Mouse (Mus musculus) frontal cortex, postnatal 14 days (tissue): ENCODE data around the gene Neurl1b.

Experiments used
- DNase-seq, 2 experiments: peaks; one replicate each; pipeline ENCODE4 v3.0.0; 2022; ENCODE audit warnings: low spot score in 2 of 2

The Neurl1b gene

GRCm38 (mm10) chr17:26396765-26397164 is 17.9 kb upstream of the Neurl1b start:
- DNase-seq: no peak

GRCm38 (mm10) chr17:26397339-26397738 is 17.3 kb upstream of the Neurl1b start:
- DNase-seq: peak; percentile 50 to 63

- no peak for DNase-seq
Measured at GRCm38 (mm10) chr17:26405340-26406100, 9.1 kb upstream of the Neurl1b start.

GRCm38 (mm10) chr17:26412967-26413366 is 1.7 kb upstream of the Neurl1b start:
- DNase-seq: no peak

GRCm38 (mm10) chr17:26414184-26414522 is 476 bp upstream of the Neurl1b start:
- no peak for DNase-seq

- no peak for DNase-seq
Measured at GRCm38 (mm10) chr17:26415355-26415865, 781 bp downstream of the Neurl1b start.

GRCm38 (mm10) chr17:26416141-26416540 is 1.5 kb downstream of the Neurl1b start:
- no peak for DNase-seq

GRCm38 (mm10) chr17:26417770-26418421 is 3.3 kb downstream of the Neurl1b start:
- no peak for DNase-seq

GRCm38 (mm10) chr17:26420491-26421247 is 6.0 kb downstream of the Neurl1b start:
- DNase-seq: no peak

- no peak for DNase-seq
Measured at GRCm38 (mm10) chr17:26421561-26421960, 6.9 kb downstream of the Neurl1b start.

GRCm38 (mm10) chr17:26422390-26422789 is 7.8 kb downstream of the Neurl1b start:
- no peak for DNase-seq

GRCm38 (mm10) chr17:26423967-26424641 is 9.5 kb downstream of the Neurl1b start:
- no peak for DNase-seq

- no peak for DNase-seq
Measured at GRCm38 (mm10) chr17:26424973-26425735, 10.5 kb downstream of the Neurl1b start.

- no peak for DNase-seq
Measured at GRCm38 (mm10) chr17:26433295-26433694, 18.7 kb downstream of the Neurl1b start.

- no peak for DNase-seq
Measured at GRCm38 (mm10) chr17:26437089-26437815, 22.6 kb downstream of the Neurl1b start.

- DNase-seq: no peak
Measured at GRCm38 (mm10) chr17:26439001-26439400, 24.4 kb downstream of the Neurl1b start.

- DNase-seq: no peak
Measured at GRCm38 (mm10) chr17:26441024-26441423, 26.4 kb downstream of the Neurl1b start.

- no peak for DNase-seq
Measured at GRCm38 (mm10) chr17:26442197-26442596, 27.6 kb downstream of the Neurl1b start.

- no peak for DNase-seq
Measured at GRCm38 (mm10) chr17:26443865-26444264, 29.2 kb downstream of the Neurl1b start.

GRCm38 (mm10) chr17:26449472-26449871 is 34.8 kb downstream of the Neurl1b start:
- DNase-seq: no peak
